Mouse (Mus musculus) liver, embryonic 12.5 days (tissue): ENCODE results near the gene F2rl3. TPM values are rescaled to one million over a fixed set of nuclear protein-coding genes. Genes with fewer than 3 reads are reported as not detected.

Experiments
- ATAC-seq: fragments of 200-750 bp; cut with Nextera tagmentation; 2 replicates; pipeline ENCODE4 v1.8.0; 2017; ENCODE audit warnings: moderate number of reproducible peaks, mild to moderate bottlenecking, moderate library complexity
- H3K27ac ChIP-seq: fragments of 300-500 bp; sonication (generic); 2 replicates; pipeline ENCODE4 v1.5.1; 2016; ENCODE audit warnings: mild to moderate bottlenecking
- H3K27me3 ChIP-seq: fragments of 300-500 bp; sonication (generic); replicated peaks from 2 replicates; pipeline ENCODE4 v1.6.1; 2016; ENCODE audit warnings: mild to moderate bottlenecking, moderate library complexity
- H3K36me3 ChIP-seq: fragments of 300-500 bp; sonication (generic); 2 replicates; pipeline ENCODE4 v1.6.1; 2016; ENCODE audit warnings: mild to moderate bottlenecking, moderate library complexity
- H3K4me1 ChIP-seq: fragments of 300-500 bp; sonication (generic); 2 replicates; pipeline ENCODE4 v1.6.1; 2016
- H3K4me2 ChIP-seq: fragments of 300-500 bp; sonication (generic); 2 replicates; pipeline ENCODE4 v1.6.1; 2016; ENCODE audit warnings: mild to moderate bottlenecking, moderate library complexity
- H3K4me3 ChIP-seq: fragments of 300-500 bp; sonication (generic); 2 replicates; pipeline ENCODE4 v1.5.1; 2016; ENCODE audit warnings: mild to moderate bottlenecking, moderate library complexity
- H3K9ac ChIP-seq: fragments of 300-500 bp; sonication (generic); 2 replicates; pipeline ENCODE4 v1.6.1; 2016; ENCODE audit warnings: mild to moderate bottlenecking, moderate library complexity
- H3K9me3 ChIP-seq: fragments of 300-500 bp; sonication (generic); replicated peaks from 2 replicates; pipeline ENCODE4 v1.6.1; 2016; ENCODE audit warnings: mild to moderate bottlenecking, moderate library complexity
- WGBS: fragments of 180-500 bp; shearing (Covaris S2); methylation state at CpG from one replicate; pipeline ENCODE4 v1.1.7; 2016; ENCODE audit not compliant: insufficient replicate concordance; 5-methylcytosine and 5-hydroxymethylcytosine counted together
- polyA plus RNA-seq: library from polyadenylated mRNA; unstranded; fragments of >200 nt; fragmentation: Nextera tagmentation; extraction: Ambion mirVana; gene quantifications from 2 replicates; pipeline ENCODE4 v1.2.1, GENCODE M21; 2016

Gene F2rl3
- polyA plus RNA-seq, 1 experiment from 2014 or later: 6.6 TPM

- no peak overlapping the region for H3K9ac ChIP-seq
- ATAC-seq: no peak
- WGBS: 65% methylated on average over 1 of the region's 1 CpGs
These were observed 16.1 kb downstream of the F2rl3 start for GRCm38 (mm10) chr8:72777797-72778196.

GRCm38 (mm10) chr8:72780644-72781043 lies 19.0 kb downstream of the F2rl3 start:
- no peak for ATAC-seq
- no peaks in the 10 kb centered on the region for H3K4me1 ChIP-seq
- H3K9ac ChIP-seq: no peak overlapping the region
- no peak overlapping the region for H3K4me2 ChIP-seq
- H3K27me3 ChIP-seq: no peaks in the 10 kb centered on the region
- H3K4me3 ChIP-seq: no peak overlapping the region
- H3K9me3 ChIP-seq: no peaks in the 10 kb centered on the region
- no peaks in the 10 kb centered on the region for H3K36me3 ChIP-seq
- H3K27ac ChIP-seq: no peak overlapping the region
- WGBS: 81% methylated on average over 4 of the region's 4 CpGs

More at GRCm38 (mm10) chr8:72777797-72778196, 16.1 kb downstream of the F2rl3 start:
- Histone ChIP-seq H3K9me3 (no peaks in the 10 kb centered on the region), H3K36me3 (no peaks in the 10 kb centered on the region), H3K4me1 (no peaks in the 10 kb centered on the region), H3K4me2 (no peak overlapping the region), H3K4me3 (no peak overlapping the region), H3K27ac (no peak overlapping the region), H3K27me3 (no peaks in the 10 kb centered on the region)

GRCm38 (mm10) chr8:72801583-72801982 lies 39.9 kb downstream of the F2rl3 start:
- H3K27ac ChIP-seq: no peak overlapping the region
- H3K9me3 ChIP-seq: no peaks in the 10 kb centered on the region
- no peaks in the 10 kb centered on the region for H3K27me3 ChIP-seq
- 52% methylated on average over 2 of the region's 2 CpGs for WGBS
- H3K4me3 ChIP-seq: no peak overlapping the region
- H3K4me1 ChIP-seq: no peaks in the 10 kb centered on the region
- H3K4me2 ChIP-seq: no peak overlapping the region
- no peak overlapping the region for H3K9ac ChIP-seq
- no peak for ATAC-seq
- no peaks in the 10 kb centered on the region for H3K36me3 ChIP-seq

- WGBS: 75% methylated on average over 3 of the region's 3 CpGs
- no peaks in the 10 kb centered on the region for H3K9me3 ChIP-seq
- H3K4me2 ChIP-seq: no peak overlapping the region
- ATAC-seq: no peak
- H3K4me1 ChIP-seq: no peaks in the 10 kb centered on the region
- no peaks in the 10 kb centered on the region for H3K36me3 ChIP-seq
- H3K4me3 ChIP-seq: no peak overlapping the region
- no peak overlapping the region for H3K27ac ChIP-seq
- no peak overlapping the region for H3K9ac ChIP-seq
- H3K27me3 ChIP-seq: no peaks in the 10 kb centered on the region
These were observed 51.0 kb downstream of the F2rl3 start for GRCm38 (mm10) chr8:72812690-72813089.

Other genes with a start within 250 kb of the F2rl3 start
- gene Med26, start 213.6 kb upstream of the F2rl3 start, polyA plus RNA-seq: 11.3 and 11.6 TPM in 2 replicates
- 55.1 and 57.8 TPM in 2 replicates for gene Smim7, start 190.8 kb upstream of the F2rl3 start, polyA plus RNA-seq
- 2.5 TPM in 2 replicates for gene Tmem38a, start 189.8 kb upstream of the F2rl3 start, polyA plus RNA-seq
- 0.01 TPM in 1 of 2 replicates, not detected in the other for gene Nwd1, start 115.2 kb upstream of the F2rl3 start, polyA plus RNA-seq
- gene Sin3b, start 38.6 kb upstream of the F2rl3 start, polyA plus RNA-seq: 73.0 and 80.0 TPM in 2 replicates